Mouse (Mus musculus) neural tube, embryonic 11.5 days (tissue): ENCODE measurements around the gene Epor. TPM values are rescaled to one million over a fixed set of nuclear protein-coding genes. Genes with fewer than 3 reads are reported as not detected.
A peak's percentile ranks its signal among the peaks of the same experiment; 100 is the strongest.

Experiments used
- ATAC-seq: fragments of 200-750 bp; cut with Nextera tagmentation; 2 replicates; pipeline ENCODE4 v1.8.0; 2017; ENCODE audit warnings: moderate number of reproducible peaks, mild to moderate bottlenecking, moderate TSS enrichment, moderate library complexity; ENCODE audit not compliant: insufficient read depth, low FRiP score, low TSS enrichment
- DNase-seq: peaks from one replicate; pipeline ENCODE4 v3.0.0-alpha.2; 2015; ENCODE audit warnings: low spot score
- H3K27ac ChIP-seq: fragments of 300-500 bp; sonication (generic); 2 replicates; pipeline ENCODE4 v1.5.1; 2014; ENCODE audit warnings: low read depth, mild to moderate bottlenecking, low read length
- H3K27me3 ChIP-seq: fragments of 300-500 bp; sonication (generic); 2 replicates; pipeline ENCODE4 v1.6.1; 2014; ENCODE audit warnings: mild to moderate bottlenecking, low read length, mixed read lengths; ENCODE audit not compliant: control insufficient read depth, insufficient read depth
- H3K36me3 ChIP-seq: fragments of 300-500 bp; sonication (generic); 2 replicates; pipeline ENCODE4 v1.6.1; 2014; ENCODE audit warnings: mild to moderate bottlenecking, low read length, moderate library complexity, mixed read lengths; ENCODE audit not compliant: control insufficient read depth, insufficient read depth
- H3K4me1 ChIP-seq: fragments of 300-500 bp; sonication (generic); 2 replicates; pipeline ENCODE4 v1.6.1; 2014; ENCODE audit warnings: low read length, mixed read lengths; ENCODE audit not compliant: control insufficient read depth, insufficient read depth
- H3K4me2 ChIP-seq: fragments of 300-500 bp; sonication (generic); 2 replicates; pipeline ENCODE4 v1.6.1; 2014; ENCODE audit warnings: low read depth, mild to moderate bottlenecking, moderate library complexity
- H3K4me3 ChIP-seq: fragments of 300-500 bp; sonication (generic); 2 replicates; pipeline ENCODE4 v1.5.1; 2014; ENCODE audit warnings: low read depth, low read length
- H3K9ac ChIP-seq: fragments of 300-500 bp; sonication (generic); 2 replicates; pipeline ENCODE4 v1.6.1; 2014; ENCODE audit warnings: mild to moderate bottlenecking, low read length
- H3K9me3 ChIP-seq: fragments of 300-500 bp; sonication (generic); 2 replicates; pipeline ENCODE4 v1.6.1; 2016; ENCODE audit warnings: low read length; ENCODE audit not compliant: control insufficient read depth
- WGBS: fragments of 180-500 bp; shearing (Covaris S2); extraction: QIAGEN DNeasy Blood & Tissue Kit; methylation state at CpG from one replicate; pipeline ENCODE4 v1.1.7; 2014; 5-methylcytosine and 5-hydroxymethylcytosine counted together
- polyA plus RNA-seq: library from polyadenylated mRNA; unstranded; fragments of >200 nt; fragmentation: Nextera tagmentation; extraction: Ambion mirVana; gene quantifications from 2 replicates; pipeline ENCODE4 v1.2.1, GENCODE M21; 2014

Epor gene
- polyA plus RNA-seq, 1 experiment from 2014 or later: 4.1 TPM

DNA sequence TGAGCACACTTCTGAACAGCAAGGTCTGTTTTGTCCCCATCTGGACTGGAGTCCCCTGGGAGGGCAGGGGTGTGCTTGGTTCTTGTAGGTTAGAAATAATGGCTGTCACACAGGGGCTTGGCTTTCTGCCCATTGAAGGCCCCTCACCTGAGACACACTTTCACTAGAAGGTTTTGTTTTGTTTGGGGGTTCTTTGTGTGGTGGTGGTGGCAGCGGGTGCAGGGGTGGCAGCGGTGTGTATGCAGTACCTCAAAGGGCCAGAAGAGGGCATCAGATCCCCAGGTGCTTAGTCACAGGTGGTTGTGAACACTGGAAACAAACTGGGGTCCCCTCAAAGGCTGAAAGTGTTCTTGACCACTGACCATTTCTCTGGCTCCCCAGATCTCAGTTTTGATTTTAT is 14.7 kb upstream of the Epor start:
- ATAC-seq (no peak), DNase-seq (no peak)
- no peak overlapping the region for H3K4me3 ChIP-seq
- no peak overlapping the region for H3K9ac ChIP-seq
- WGBS: 18% methylated on average over 2 of the region's 2 CpGs
- no peaks in the 10 kb centered on the region for H3K36me3 ChIP-seq
- H3K27me3 ChIP-seq: no peaks in the 10 kb centered on the region
- no peaks in the 10 kb centered on the region for H3K4me1 ChIP-seq
- H3K27ac ChIP-seq: no peak overlapping the region
- H3K4me2 ChIP-seq: no peak overlapping the region
- no peaks in the 10 kb centered on the region for H3K9me3 ChIP-seq

DNA sequence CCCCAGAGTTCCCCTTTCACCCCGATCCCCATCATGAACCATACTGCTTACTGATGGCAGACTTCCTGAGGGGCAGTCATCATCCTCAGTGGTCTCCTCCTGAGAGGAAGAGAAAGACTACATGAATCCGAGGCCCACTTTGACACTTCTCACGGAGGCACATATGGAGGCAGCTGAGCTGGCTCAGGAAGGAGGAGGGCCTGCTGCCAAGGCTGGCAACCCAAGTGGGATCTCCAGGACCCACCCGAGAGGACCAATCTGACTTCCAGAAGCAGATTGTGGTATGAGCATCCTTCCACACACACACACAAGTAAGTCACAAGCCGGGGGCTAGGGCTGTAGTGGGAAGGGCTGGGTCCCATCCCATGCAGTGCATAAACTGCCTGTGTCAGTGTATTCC is 14.0 kb upstream of the Epor start:
- Histone ChIP-seq H3K4me2 (no peak overlapping the region), H3K36me3 (no peaks in the 10 kb centered on the region), H3K27me3 (no peaks in the 10 kb centered on the region), H3K9me3 (no peaks in the 10 kb centered on the region), H3K9ac (no peak overlapping the region), H3K4me1 (no peaks in the 10 kb centered on the region), H3K4me3 (no peak overlapping the region), H3K27ac (no peak overlapping the region)
- DNase-seq (no peak), ATAC-seq (no peak)
- WGBS: 86% methylated on average over 5 of the region's 5 CpGs

GRCm38 (mm10) chr9:21976626-21977175 is 13.4 kb upstream of the Epor start:
- no peak overlapping the region for H3K4me3 ChIP-seq
- H3K4me1 ChIP-seq: no peaks in the 10 kb centered on the region
- no peaks in the 10 kb centered on the region for H3K27me3 ChIP-seq
- H3K27ac ChIP-seq: no peak overlapping the region
- no peak overlapping the region for H3K9ac ChIP-seq
- no peak for DNase-seq
- no peaks in the 10 kb centered on the region for H3K36me3 ChIP-seq
- no peak for ATAC-seq
- no peak overlapping the region for H3K4me2 ChIP-seq
- 97% methylated on average over 9 of the region's 10 CpGs for WGBS
- H3K9me3 ChIP-seq: no peaks in the 10 kb centered on the region

DNA sequence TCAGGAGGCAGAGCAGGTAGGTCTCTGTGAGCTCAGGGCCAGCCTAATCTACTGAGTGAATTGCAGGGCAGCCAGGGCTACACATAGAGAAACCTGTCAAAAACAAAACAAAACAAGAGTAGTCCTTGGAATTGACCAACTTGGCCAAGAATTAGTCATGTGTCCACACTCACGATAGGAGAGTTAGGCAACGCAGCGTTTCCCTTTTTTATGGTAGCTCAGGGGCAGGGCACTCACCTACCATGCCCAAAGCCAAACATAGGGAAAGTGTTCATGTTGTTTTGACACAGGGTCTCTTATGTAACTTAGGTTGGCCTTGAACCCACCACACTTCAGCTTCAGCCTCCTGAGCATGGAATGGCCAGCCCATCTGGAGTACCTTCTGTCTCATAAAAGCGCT is 6.0 kb upstream of the Epor start:
- Histone ChIP-seq H3K4me2 (no peak overlapping the region), H3K27me3 (no peaks in the 10 kb centered on the region), H3K4me1 (no peaks in the 10 kb centered on the region), H3K36me3 (no peaks in the 10 kb centered on the region), H3K9ac (no peak overlapping the region), H3K9me3 (no peaks in the 10 kb centered on the region), H3K27ac (no peak overlapping the region), H3K4me3 (no peak overlapping the region)
- WGBS: 89% methylated on average over 4 of the region's 4 CpGs
- ATAC-seq: no peak
- no peak for DNase-seq

DNA sequence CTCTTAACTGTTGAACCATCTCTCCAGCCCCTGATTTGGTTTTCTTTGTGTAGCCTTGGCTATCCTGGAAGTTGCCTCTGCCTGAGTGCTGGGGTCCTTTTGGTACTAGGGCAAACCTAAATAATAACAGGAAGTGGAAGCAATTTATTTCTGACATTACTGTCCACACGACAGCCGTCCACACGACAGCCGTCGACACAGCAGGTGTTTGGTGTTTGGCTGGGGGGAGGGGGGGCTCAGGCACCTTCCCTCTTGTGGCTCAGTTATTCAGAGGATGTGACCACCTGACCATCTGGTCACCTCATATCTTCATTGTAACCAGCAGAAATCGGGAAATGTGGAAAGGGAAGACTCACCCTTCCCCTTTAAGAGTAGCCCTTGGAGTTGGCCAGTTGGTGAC is 5.6 kb upstream of the Epor start:
- H3K4me1 ChIP-seq: no peaks in the 10 kb centered on the region
- H3K36me3 ChIP-seq: no peaks in the 10 kb centered on the region
- H3K27ac ChIP-seq: no peak overlapping the region
- 72% methylated on average over 6 of the region's 6 CpGs for WGBS
- ATAC-seq: no peak
- no peak overlapping the region for H3K4me2 ChIP-seq
- no peak overlapping the region for H3K9ac ChIP-seq
- no peak overlapping the region for H3K4me3 ChIP-seq
- no peaks in the 10 kb centered on the region for H3K27me3 ChIP-seq
- no peak for DNase-seq
- no peaks in the 10 kb centered on the region for H3K9me3 ChIP-seq

- H3K4me2 ChIP-seq: peak overlapping the region; percentile 71
- H3K27ac ChIP-seq: no peak overlapping the region
- H3K9me3 ChIP-seq: no peaks in the 10 kb centered on the region
- peak; percentile 71; the same call in 1 of the 2 replicates for ATAC-seq
- DNase-seq: peak; percentile 75
- peak overlapping the region; percentile 36 for H3K4me3 ChIP-seq
- no peak overlapping the region; the same call in 1 of the 2 replicates for H3K9ac ChIP-seq
- peaks cover 5% of the 10 kb centered on the region; the same call in 1 of the 2 replicates for H3K4me1 ChIP-seq
- H3K36me3 ChIP-seq: no peaks in the 10 kb centered on the region
- 4% methylated on average over 33 of the region's 34 CpGs for WGBS
- peaks cover 38% of the 10 kb centered on the region for H3K27me3 ChIP-seq
These were observed 768 bp downstream of the Epor start for GRCm38 (mm10) chr9:21962416-21963059.

GRCm38 (mm10) chr9:21962010-21962409 is 1.3 kb downstream of the Epor start:
- no peaks in the 10 kb centered on the region for H3K36me3 ChIP-seq
- peaks cover 38% of the 10 kb centered on the region for H3K27me3 ChIP-seq
- ATAC-seq (no peak), DNase-seq (no peak)
- peak overlapping the region; percentile 71 for H3K4me2 ChIP-seq
- under 1% methylated on average over 15 of the region's 15 CpGs for WGBS
- peaks cover 5% of the 10 kb centered on the region; the same call in 1 of the 2 replicates for H3K4me1 ChIP-seq
- no peak overlapping the region for H3K27ac ChIP-seq
- peak overlapping the region; percentile 36 for H3K4me3 ChIP-seq
- H3K9ac ChIP-seq: 0 out of 2 replicates have a peak overlapping the region, but pooled peaks have one; percentile 11
- H3K9me3 ChIP-seq: no peaks in the 10 kb centered on the region

DNA sequence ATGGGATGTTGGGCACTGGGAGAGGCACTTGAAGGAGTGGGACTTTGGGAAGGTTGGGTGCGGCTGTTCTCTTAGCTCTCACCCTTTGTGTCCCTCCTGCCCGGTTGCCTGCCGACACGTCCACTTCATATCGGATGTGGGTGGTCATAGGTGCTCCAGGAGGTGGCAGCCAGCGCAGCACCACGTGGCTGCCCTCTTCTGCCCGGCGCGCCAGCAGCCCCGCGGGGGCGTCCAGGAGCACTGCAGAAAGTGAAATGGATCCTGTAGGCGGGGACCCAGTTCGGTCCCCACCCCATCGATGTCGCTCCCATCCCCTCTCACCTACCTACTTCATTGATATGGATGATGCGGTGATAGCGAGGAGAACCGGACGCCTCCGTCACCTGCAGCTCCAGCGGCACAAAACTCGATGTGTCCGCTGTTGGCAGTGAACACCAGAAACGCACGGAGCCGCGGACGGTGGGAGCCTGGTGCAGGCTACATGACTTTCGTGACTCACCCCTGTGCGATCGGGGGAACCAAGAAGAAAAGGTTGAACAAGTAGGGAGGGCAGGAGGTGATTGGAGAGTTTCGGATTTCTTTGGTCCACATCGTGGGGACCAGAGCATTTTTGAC is 1.8 kb downstream of the Epor start:
- H3K4me1 ChIP-seq: peaks cover 7% of the 10 kb centered on the region; the same call in 1 of the 2 replicates
- peaks cover 38% of the 10 kb centered on the region for H3K27me3 ChIP-seq
- peak overlapping the region; percentile 11; the same call in 1 of the 2 replicates for H3K9ac ChIP-seq
- H3K4me2 ChIP-seq: peak overlapping the region; percentile 71
- no peaks in the 10 kb centered on the region for H3K36me3 ChIP-seq
- WGBS: 2% methylated on average over 35 of the region's 35 CpGs
- peak overlapping the region; percentile 36 for H3K4me3 ChIP-seq
- no peak overlapping the region for H3K27ac ChIP-seq
- DNase-seq: no peak
- no peaks in the 10 kb centered on the region for H3K9me3 ChIP-seq
- ATAC-seq: no peak
